Mouse (Mus musculus) heart, embryonic 15.5 days (tissue): ENCODE measurements around the gene Dock1. TPM values are rescaled to one million over a fixed set of nuclear protein-coding genes. Genes with fewer than 3 reads are reported as not detected.

ENCODE experiments used
- ATAC-seq: fragments of 200-750 bp; cut with Nextera tagmentation; replicated peaks from 2 replicates; pipeline ENCODE4 v1.8.0; 2017; ENCODE audit warnings: low read depth, moderate TSS enrichment; ENCODE audit not compliant: insufficient number of reproducible peaks, insufficient read depth, low FRiP score
- H3K27ac ChIP-seq: fragments of 300-500 bp; sonication (generic); 2 replicates; pipeline ENCODE4 v1.5.1; 2015; ENCODE audit warnings: mild to moderate bottlenecking, inconsistent platforms
- H3K27me3 ChIP-seq: fragments of 300-500 bp; sonication (generic); 2 replicates; pipeline ENCODE4 v1.6.1; 2015; ENCODE audit warnings: inconsistent platforms
- H3K36me3 ChIP-seq: fragments of 300-500 bp; sonication (generic); 2 replicates; pipeline ENCODE4 v1.6.1; 2015; ENCODE audit warnings: mild to moderate bottlenecking, inconsistent platforms
- H3K4me1 ChIP-seq: fragments of 300-500 bp; sonication (generic); replicated peaks from 2 replicates; pipeline ENCODE4 v1.6.1; 2015; ENCODE audit warnings: inconsistent platforms
- H3K4me2 ChIP-seq: fragments of 300-500 bp; sonication (generic); 2 replicates; pipeline ENCODE4 v1.6.1; 2015; ENCODE audit warnings: inconsistent platforms, mild to moderate bottlenecking, moderate library complexity
- H3K4me3 ChIP-seq: fragments of 300-500 bp; sonication (generic); 2 replicates; pipeline ENCODE4 v1.5.1; 2015; ENCODE audit warnings: mild to moderate bottlenecking, inconsistent platforms
- H3K9ac ChIP-seq: fragments of 300-500 bp; sonication (generic); 2 replicates; pipeline ENCODE4 v1.6.1; 2015; ENCODE audit warnings: mild to moderate bottlenecking, inconsistent platforms
- H3K9me3 ChIP-seq: fragments of 300-500 bp; sonication (generic); replicated peaks from 2 replicates; pipeline ENCODE4 v1.6.1; 2016; ENCODE audit warnings: inconsistent platforms
- WGBS: fragments of 180-500 bp; shearing (Covaris S2); methylation state at CpG from one replicate; pipeline ENCODE4 v1.1.7; 2015; ENCODE audit warnings: mixed read lengths; 5-methylcytosine and 5-hydroxymethylcytosine counted together
- polyA plus RNA-seq: library from polyadenylated mRNA; unstranded; fragments of >200 nt; fragmentation: Nextera tagmentation; extraction: Ambion mirVana; gene quantifications from 2 replicates; pipeline ENCODE4 v1.2.1, GENCODE M21; 2015

Gene Dock1
- polyA plus RNA-seq, 1 experiment from 2014 or later = 18.3 TPM

DNA sequence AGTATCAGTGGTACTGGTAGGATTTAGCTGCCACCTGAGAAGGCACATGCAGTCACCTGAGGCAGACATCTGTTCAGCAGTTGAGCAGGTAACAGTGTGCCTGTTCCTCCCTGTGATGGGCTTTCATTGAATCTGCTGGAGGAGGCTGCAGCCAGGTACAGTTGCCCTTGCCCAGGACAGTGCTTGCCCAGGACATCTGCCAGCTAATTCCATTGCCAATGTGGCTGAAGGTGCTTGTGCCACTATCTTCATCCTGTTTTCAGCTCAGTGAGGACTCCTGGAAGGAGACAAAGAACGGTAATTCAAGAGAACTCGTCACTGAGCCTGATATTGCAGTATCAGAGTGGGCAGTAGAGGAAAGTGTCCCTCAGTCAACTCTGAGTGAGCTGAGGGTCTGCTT is 358.3 kb downstream of the Dock1 start:
- Histone ChIP-seq H3K9ac (no peak overlapping the region), H3K4me2 (no peak overlapping the region), H3K36me3 (no peaks in the 10 kb centered on the region), H3K9me3 (no peaks in the 10 kb centered on the region), H3K27ac (no peak overlapping the region), H3K4me1 (peaks cover 11% of the 10 kb centered on the region; the same call in 1 of the 2 replicates), H3K27me3 (no peaks in the 10 kb centered on the region), H3K4me3 (no peak overlapping the region)
- 82% methylated on average over 2 of the region's 2 CpGs for WGBS
- ATAC-seq = no peak; the same call in 1 of the 2 replicates

DNA sequence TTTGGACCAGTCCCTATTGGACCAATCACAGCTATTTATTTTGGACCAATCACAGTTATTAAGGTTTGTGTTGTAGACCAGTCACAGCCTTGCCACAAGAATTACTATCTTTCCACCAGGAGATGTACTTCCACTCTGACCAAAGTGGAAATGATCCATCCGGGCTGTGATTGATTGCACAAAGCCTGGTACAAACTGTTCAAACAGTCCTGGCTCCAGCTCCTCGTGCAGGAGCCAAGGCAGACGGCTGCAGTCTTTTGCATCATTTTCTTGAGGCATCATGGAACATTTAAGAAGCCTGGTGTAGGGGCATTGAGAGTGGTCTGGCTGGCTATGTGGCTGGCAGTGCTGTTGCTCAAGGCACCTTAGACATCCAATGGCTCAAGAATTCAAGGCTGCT is 358.7 kb downstream of the Dock1 start:
- H3K27ac ChIP-seq = no peak overlapping the region
- WGBS = 83% methylated on average over 3 of the region's 3 CpGs
- no peak overlapping the region for H3K4me3 ChIP-seq

DNA sequence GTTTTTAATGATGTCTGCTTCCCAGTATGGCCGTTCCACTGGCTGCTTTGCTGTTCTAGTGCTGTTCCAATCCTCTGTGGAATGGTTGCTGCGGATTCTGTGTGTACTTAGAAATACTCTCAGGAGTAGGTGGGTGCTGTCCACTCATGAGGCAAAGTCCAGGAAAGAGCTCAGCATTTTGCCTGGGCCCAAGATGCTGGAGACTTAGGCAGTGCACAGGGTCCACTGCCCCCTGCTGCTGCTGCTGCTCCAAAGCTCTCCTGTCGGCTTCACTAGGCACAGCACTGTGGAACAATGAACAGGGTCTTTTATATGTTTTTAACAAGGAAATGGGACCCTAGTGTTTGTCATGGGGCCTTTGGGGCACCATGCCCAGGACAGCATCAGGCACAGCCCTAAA is 361.0 kb downstream of the Dock1 start:
- H3K27ac ChIP-seq = no peak overlapping the region
- peaks cover 11% of the 10 kb centered on the region; the same call in 1 of the 2 replicates for H3K4me1 ChIP-seq
- no peaks in the 10 kb centered on the region for H3K9me3 ChIP-seq
- H3K27me3 ChIP-seq = no peaks in the 10 kb centered on the region
- no peak overlapping the region for H3K4me2 ChIP-seq
- ATAC-seq = 0 out of 2 replicates have a peak, but pooled peaks have one; percentile 18
- H3K4me3 ChIP-seq = no peak overlapping the region
- H3K36me3 ChIP-seq = no peaks in the 10 kb centered on the region
- H3K9ac ChIP-seq = no peak overlapping the region
- 47% methylated on average over 3 of the region's 3 CpGs for WGBS

More for the DNA sequence above, 358.7 kb downstream of the Dock1 start:
- H3K36me3 ChIP-seq = no peaks in the 10 kb centered on the region
- H3K9me3 ChIP-seq = no peaks in the 10 kb centered on the region
- no peak overlapping the region for H3K9ac ChIP-seq
- H3K27me3 ChIP-seq = no peaks in the 10 kb centered on the region
- H3K4me2 ChIP-seq = no peak overlapping the region
- H3K4me1 ChIP-seq = peaks cover 11% of the 10 kb centered on the region; the same call in 1 of the 2 replicates
- ATAC-seq = no peak

DNA sequence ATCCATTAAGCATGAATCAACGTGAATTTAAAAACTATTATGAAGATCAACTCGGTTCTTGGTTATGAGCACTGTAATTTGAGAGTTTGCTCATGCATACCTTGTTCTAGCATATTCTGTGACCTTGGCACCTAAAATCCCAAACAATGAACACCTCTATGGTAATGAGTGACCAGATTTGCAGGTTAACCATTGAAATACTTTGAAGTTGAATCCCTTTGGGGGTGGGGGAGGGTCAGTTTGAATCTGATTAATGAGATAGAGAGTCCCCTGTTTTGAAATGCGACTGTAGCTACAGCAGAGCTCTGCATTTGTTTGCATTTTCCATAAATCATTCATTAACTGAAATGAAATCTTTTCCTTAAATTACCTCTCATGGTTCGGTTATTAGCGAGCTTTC is 364.4 kb downstream of the Dock1 start:
- H3K4me3 ChIP-seq = no peak overlapping the region
- H3K36me3 ChIP-seq = no peaks in the 10 kb centered on the region
- no peak overlapping the region for H3K9ac ChIP-seq
- no peak for ATAC-seq
- no peak overlapping the region for H3K4me2 ChIP-seq
- no peaks in the 10 kb centered on the region for H3K27me3 ChIP-seq
- H3K9me3 ChIP-seq = no peaks in the 10 kb centered on the region
- WGBS = 81% methylated on average over 5 of the region's 5 CpGs
- H3K4me1 ChIP-seq = peaks cover 11% of the 10 kb centered on the region; the same call in 1 of the 2 replicates
- H3K27ac ChIP-seq = no peak overlapping the region

DNA sequence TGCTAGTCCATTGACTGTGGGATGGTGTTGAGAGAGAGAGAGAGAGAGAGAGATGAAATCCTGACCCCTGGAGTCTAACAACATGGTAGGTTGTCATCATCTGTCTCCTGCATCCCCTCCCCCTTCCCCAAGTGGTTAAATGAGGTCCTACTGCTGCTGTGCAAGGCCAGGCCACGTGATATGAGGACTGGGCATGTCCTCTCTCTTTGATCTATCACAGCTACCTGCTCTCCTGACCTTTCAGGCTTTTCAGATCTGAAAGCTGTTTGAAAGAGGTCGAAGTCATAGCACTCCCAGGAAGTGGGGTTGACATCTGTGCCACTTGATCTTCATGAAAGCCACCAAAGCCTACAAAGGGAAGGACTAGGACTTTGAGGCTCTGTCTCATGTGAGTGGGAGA is 365.2 kb downstream of the Dock1 start:
- H3K4me1 ChIP-seq = peaks cover 11% of the 10 kb centered on the region; the same call in 1 of the 2 replicates
- no peak overlapping the region for H3K4me3 ChIP-seq
- no peaks in the 10 kb centered on the region for H3K9me3 ChIP-seq
- WGBS = 43% methylated on average over 2 of the region's 2 CpGs
- no peak overlapping the region for H3K9ac ChIP-seq
- no peaks in the 10 kb centered on the region for H3K27me3 ChIP-seq
- no peak overlapping the region for H3K27ac ChIP-seq
- no peak overlapping the region for H3K4me2 ChIP-seq
- ATAC-seq = no peak
- no peaks in the 10 kb centered on the region for H3K36me3 ChIP-seq

DNA sequence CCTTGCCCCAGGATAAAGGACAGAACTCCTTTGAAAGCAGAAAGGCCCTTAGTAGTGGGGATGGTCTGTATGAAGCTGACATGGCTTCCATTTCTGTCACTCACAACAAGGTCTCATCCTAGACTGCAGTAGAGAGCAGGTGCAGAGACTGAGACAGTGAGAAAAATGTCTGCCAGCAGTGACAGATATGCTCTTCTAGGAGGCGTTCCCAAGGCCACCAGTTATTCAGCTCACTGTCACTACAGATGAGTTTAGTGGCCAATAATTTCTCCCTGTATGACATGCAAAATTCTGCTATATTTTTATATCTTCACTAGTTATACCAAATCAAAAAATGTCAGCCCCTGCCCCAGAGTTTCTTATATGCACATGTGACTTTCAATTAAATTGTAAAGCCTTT is 368.5 kb downstream of the Dock1 start:
- no peak overlapping the region for H3K4me2 ChIP-seq
- H3K9ac ChIP-seq = no peak overlapping the region
- H3K9me3 ChIP-seq = no peaks in the 10 kb centered on the region
- WGBS = 76% methylated on average over 1 of the region's 1 CpGs
- H3K4me3 ChIP-seq = no peak overlapping the region
- H3K36me3 ChIP-seq = no peaks in the 10 kb centered on the region
- no peak overlapping the region for H3K27ac ChIP-seq
- no peak for ATAC-seq
- H3K27me3 ChIP-seq = no peaks in the 10 kb centered on the region
- no peaks in the 10 kb centered on the region for H3K4me1 ChIP-seq

DNA sequence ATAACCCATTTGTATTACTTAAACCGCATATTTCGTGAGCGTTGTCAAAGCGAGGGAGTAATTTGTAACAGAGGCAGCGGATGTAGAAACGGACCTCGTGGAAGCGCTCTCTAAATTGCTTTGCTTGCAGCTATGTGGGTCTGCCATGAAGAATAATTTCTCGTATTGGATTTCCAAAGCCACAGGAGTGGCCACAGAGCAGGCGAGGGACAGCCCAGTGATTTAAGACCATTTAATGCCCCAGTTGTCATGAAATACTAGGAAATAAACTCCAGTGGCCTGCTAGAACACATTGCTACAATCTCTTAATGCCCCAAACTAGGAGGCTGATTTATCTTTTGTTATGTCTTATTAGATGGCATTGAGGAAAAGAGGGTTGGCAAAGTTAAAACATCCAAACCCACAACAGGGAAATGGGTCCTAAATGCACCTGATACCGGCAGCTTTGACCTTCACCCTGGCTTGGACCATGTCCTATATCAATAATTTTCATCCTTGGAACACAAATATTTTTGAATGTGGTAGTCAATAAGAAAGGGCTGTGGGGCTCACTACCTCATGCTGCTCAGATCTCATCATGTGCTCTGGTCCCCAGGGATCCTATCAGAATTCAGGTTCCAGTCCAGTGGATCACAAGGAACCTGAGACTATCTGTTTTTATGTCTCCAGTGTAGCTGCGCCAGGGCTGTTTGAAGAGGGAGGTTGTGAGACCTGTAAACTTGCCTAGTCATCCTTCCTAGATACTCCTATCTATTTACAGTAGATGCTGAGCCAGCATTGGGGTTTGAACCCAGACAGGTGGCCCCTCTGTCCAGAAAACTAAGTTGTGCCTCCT is 373.7 kb downstream of the Dock1 start:
- no peaks in the 10 kb centered on the region for H3K9me3 ChIP-seq
- no peaks in the 10 kb centered on the region for H3K27me3 ChIP-seq
- no peak for ATAC-seq
- no peak overlapping the region for H3K4me3 ChIP-seq
- no peak overlapping the region for H3K4me2 ChIP-seq
- H3K4me1 ChIP-seq = peaks cover 15% of the 10 kb centered on the region; the same call in 1 of the 2 replicates
- no peak overlapping the region for H3K27ac ChIP-seq
- 90% methylated on average over 12 of the region's 12 CpGs for WGBS
- H3K9ac ChIP-seq = no peak overlapping the region
- H3K36me3 ChIP-seq = no peaks in the 10 kb centered on the region

DNA sequence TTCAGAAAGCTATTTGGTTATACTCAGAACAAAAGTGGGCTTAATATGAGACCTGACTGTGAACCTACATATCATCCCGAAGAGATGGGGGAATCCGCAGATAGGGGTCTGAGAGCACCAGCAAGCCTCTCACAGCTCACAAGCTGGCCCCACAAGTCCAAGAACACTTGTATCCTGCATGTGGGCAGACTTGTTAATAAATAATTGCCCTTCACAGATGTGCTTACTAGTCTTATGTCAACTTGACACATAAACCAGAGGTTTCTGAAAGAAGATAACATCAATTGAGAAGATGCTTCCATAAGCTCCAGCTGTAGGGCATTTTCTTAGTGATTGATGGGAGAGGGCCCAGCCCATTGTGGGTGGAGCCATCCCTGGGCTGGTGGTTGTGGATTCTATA is 379.0 kb downstream of the Dock1 start:
- Histone ChIP-seq H3K27me3 (no peaks in the 10 kb centered on the region), H3K27ac (no peak overlapping the region), H3K4me3 (no peak overlapping the region), H3K4me2 (no peak overlapping the region), H3K9me3 (no peaks in the 10 kb centered on the region), H3K9ac (no peak overlapping the region), H3K4me1 (peaks cover 17% of the 10 kb centered on the region; the same call in 1 of the 2 replicates), H3K36me3 (no peaks in the 10 kb centered on the region)
- WGBS = 78% methylated on average over 2 of the region's 2 CpGs
- ATAC-seq = no peak

DNA sequence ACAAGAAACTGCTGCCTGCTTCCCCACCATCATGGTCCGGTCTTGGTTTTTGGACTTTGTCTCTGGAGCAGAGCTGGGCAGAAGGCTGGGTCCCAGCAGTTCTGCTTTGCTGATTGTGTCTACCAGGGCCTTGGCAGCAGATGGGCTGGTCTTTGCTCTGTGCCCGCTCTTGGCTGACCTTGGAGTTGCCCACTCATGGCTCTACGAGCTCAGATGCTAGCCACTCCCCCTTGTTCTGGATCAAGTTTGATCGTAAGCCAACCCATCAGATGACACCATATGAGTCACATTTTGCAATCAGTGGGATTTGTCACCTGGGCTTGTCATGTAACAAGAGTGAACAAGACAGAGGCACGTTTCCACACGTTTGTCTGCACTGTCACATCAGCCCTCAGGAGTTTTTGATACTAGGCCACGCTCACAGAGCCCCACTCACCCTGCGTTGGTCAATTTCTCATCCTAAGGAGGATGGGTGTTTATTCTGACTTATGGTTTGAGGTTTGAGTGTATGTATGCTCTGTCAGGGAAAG is 382.8 kb downstream of the Dock1 start:
- 70% methylated on average over 8 of the region's 8 CpGs for WGBS

DNA sequence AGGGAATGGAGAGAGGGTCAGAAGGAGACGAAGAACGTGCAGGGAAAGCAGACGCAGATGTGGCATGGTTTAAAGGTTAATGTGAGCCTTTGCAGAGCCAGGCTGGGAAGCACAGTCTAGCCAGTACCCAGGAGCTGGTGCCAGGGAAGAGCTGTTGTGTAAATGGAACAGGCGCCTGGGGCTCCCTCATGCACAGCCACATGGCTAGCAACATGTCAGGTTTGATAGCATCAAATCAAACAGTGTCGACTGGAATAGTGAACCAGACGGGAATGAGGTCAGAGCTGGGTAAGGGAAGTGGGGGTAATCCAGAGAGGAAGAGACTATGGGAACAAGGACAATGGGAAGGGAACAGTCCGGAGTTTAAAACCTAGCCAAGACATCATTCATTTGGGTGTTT is 384.2 kb downstream of the Dock1 start:
- H3K4me2 ChIP-seq = no peak overlapping the region
- H3K36me3 ChIP-seq = no peaks in the 10 kb centered on the region
- peaks cover 8% of the 10 kb centered on the region; the same call in 1 of the 2 replicates for H3K4me1 ChIP-seq
- no peak overlapping the region for H3K9ac ChIP-seq
- H3K9me3 ChIP-seq = no peaks in the 10 kb centered on the region
- no peak overlapping the region for H3K27ac ChIP-seq
- no peak for ATAC-seq
- no peaks in the 10 kb centered on the region for H3K27me3 ChIP-seq
- 51% methylated on average over 7 of the region's 7 CpGs for WGBS
- H3K4me3 ChIP-seq = no peak overlapping the region

More for the DNA sequence above, 382.8 kb downstream of the Dock1 start:
- H3K4me2 ChIP-seq = no peak overlapping the region
- H3K27ac ChIP-seq = no peak overlapping the region
- H3K9me3 ChIP-seq = no peaks in the 10 kb centered on the region
- H3K4me3 ChIP-seq = no peak overlapping the region
- H3K9ac ChIP-seq = no peak overlapping the region
- no peak for ATAC-seq
- H3K4me1 ChIP-seq = peaks cover 15% of the 10 kb centered on the region; the same call in 1 of the 2 replicates
- H3K36me3 ChIP-seq = no peaks in the 10 kb centered on the region
- no peaks in the 10 kb centered on the region for H3K27me3 ChIP-seq

DNA sequence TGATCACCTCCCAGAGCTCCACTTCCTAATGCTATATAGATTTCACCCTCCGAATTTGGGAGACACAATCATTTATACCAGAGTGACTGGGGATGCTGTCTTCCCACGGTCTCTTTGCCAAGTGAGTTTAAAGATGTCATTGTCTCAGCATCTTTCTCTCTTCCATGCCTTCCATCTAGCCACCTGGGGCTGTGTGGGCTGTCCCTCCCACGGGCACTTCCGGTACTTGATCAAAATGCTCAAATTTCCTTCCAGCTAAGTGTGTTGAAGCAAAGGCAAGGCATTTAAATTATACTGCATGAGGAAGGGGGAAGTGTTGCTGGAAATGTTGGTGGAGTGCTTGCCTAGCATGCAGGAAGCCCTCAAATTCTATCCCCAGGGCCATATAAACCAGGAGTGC is 388.6 kb downstream of the Dock1 start:
- no peak overlapping the region for H3K4me2 ChIP-seq
- no peaks in the 10 kb centered on the region for H3K9me3 ChIP-seq
- ATAC-seq = no peak
- peaks cover 11% of the 10 kb centered on the region; the same call in 1 of the 2 replicates for H3K36me3 ChIP-seq
- H3K27ac ChIP-seq = no peak overlapping the region
- no peak overlapping the region for H3K4me3 ChIP-seq
- no peaks in the 10 kb centered on the region for H3K27me3 ChIP-seq
- WGBS = 78% methylated on average over 4 of the region's 4 CpGs
- H3K4me1 ChIP-seq = peaks cover 6% of the 10 kb centered on the region; the same call in 1 of the 2 replicates
- no peak overlapping the region for H3K9ac ChIP-seq
